Mouse (Mus musculus) intestine, embryonic 14.5 days (tissue): ENCODE measurements around the gene Mepe. TPM values are rescaled to one million over a fixed set of nuclear protein-coding genes. Genes with fewer than 3 reads are reported as not detected.

Source experiments
- ATAC-seq: fragments of 200-750 bp; cut with Nextera tagmentation; replicated peaks from 2 replicates; pipeline ENCODE4 v1.8.0; 2017; ENCODE audit warnings: low read depth, moderate number of reproducible peaks, moderate TSS enrichment, moderate library complexity; ENCODE audit not compliant: low FRiP score, low TSS enrichment
- DNase-seq: peaks from one replicate; pipeline ENCODE4 v3.0.0-alpha.2; 2018; ENCODE audit warnings: low spot score
- H3K27ac ChIP-seq: fragments of 300-500 bp; sonication (generic); 2 replicates; pipeline ENCODE4 v1.5.1; 2014; ENCODE audit warnings: low read depth, mild to moderate bottlenecking, control low read depth
- H3K27me3 ChIP-seq: fragments of 300-500 bp; sonication (generic); replicated peaks from 2 replicates; pipeline ENCODE4 v1.6.1; 2014; ENCODE audit warnings: low read length, control low read depth; ENCODE audit not compliant: control insufficient read depth, insufficient read depth
- H3K36me3 ChIP-seq: fragments of 300-500 bp; sonication (generic); 2 replicates; pipeline ENCODE4 v1.6.1; 2014; ENCODE audit warnings: low read length, control low read depth; ENCODE audit not compliant: control insufficient read depth, insufficient read depth
- H3K4me1 ChIP-seq: fragments of 300-500 bp; sonication (generic); replicated peaks from 2 replicates; pipeline ENCODE4 v1.6.1; 2014; ENCODE audit warnings: low read length, control low read depth, mixed read lengths; ENCODE audit not compliant: control insufficient read depth, insufficient read depth
- H3K4me2 ChIP-seq: fragments of 300-500 bp; sonication (generic); 2 replicates; pipeline ENCODE4 v1.6.1; 2014; ENCODE audit warnings: low read length
- H3K4me3 ChIP-seq: fragments of 300-500 bp; sonication (generic); 2 replicates; pipeline ENCODE4 v1.5.1; 2014; ENCODE audit warnings: low read depth, low read length, control low read depth, mixed read lengths
- H3K9ac ChIP-seq: fragments of 300-500 bp; sonication (generic); 2 replicates; pipeline ENCODE4 v1.6.1; 2014; ENCODE audit warnings: mild to moderate bottlenecking, low read length
- H3K9me3 ChIP-seq: fragments of 300-500 bp; sonication (generic); 2 replicates; pipeline ENCODE4 v1.6.1; 2016; ENCODE audit warnings: low read length, control low read depth; ENCODE audit not compliant: control insufficient read depth
- WGBS: fragments of 180-500 bp; shearing (Covaris S2); extraction: QIAGEN DNeasy Blood & Tissue Kit; methylation state at CpG from one replicate; pipeline ENCODE4 v1.1.7; 2014; 5-methylcytosine and 5-hydroxymethylcytosine counted together
- polyA plus RNA-seq: library from polyadenylated mRNA; unstranded; fragments of >200 nt; fragmentation: Nextera tagmentation; extraction: Ambion mirVana; gene quantifications from 2 replicates; pipeline ENCODE4 v1.2.1, GENCODE M21; 2014

Mepe gene
- not detected in 2 replicates for polyA plus RNA-seq

- H3K4me2 ChIP-seq: no peak within 1 kb of the TSS
- H3K4me3 ChIP-seq: no peak within 1 kb of the TSS
- no peaks in the 10 kb centered on the region for H3K4me1 ChIP-seq
- no peaks in the 10 kb centered on the region for H3K27me3 ChIP-seq
- no peak within 1 kb of the TSS for H3K27ac ChIP-seq
- no peak for ATAC-seq
- WGBS: 89% methylated on average over 6 of the region's 6 CpGs
- H3K36me3 ChIP-seq: no peaks in the 10 kb centered on the region
- no peak for DNase-seq
- H3K9me3 ChIP-seq: no peaks in the 10 kb centered on the region
- H3K9ac ChIP-seq: no peak within 1 kb of the TSS
Measured at GRCm38 (mm10) chr5:104325029-104325428, at the start of gene Mepe. Gene Mepe, plus strand, starts transcription at chr5:104325329.

GRCm38 (mm10) chr5:104294201-104294600, 30.9 kb upstream of the Mepe start:
- Histone ChIP-seq H3K9me3 (no peaks in the 10 kb centered on the region), H3K4me3 (no peak overlapping the region), H3K36me3 (no peaks in the 10 kb centered on the region), H3K27me3 (no peaks in the 10 kb centered on the region), H3K27ac (no peak overlapping the region), H3K4me2 (no peak overlapping the region), H3K4me1 (no peaks in the 10 kb centered on the region), H3K9ac (no peak overlapping the region)
- 68% methylated on average over 6 of the region's 6 CpGs for whole genome bisulfite sequencing
- ATAC-seq (no peak), DNase-seq (no peak)

- H3K27me3 ChIP-seq: no peaks in the 10 kb centered on the region
- 61% methylated on average over 6 of the region's 6 CpGs for WGBS
Measured at GRCm38 (mm10) chr5:104298994-104299393, 26.1 kb upstream of the Mepe start, which contains the start of gene Ibsp. Gene Ibsp, plus strand, starts transcription at chr5:104299171.

GRCm38 (mm10) chr5:104314073-104314472, 11.1 kb upstream of the Mepe start:
- Histone ChIP-seq H3K27ac (no peak overlapping the region), H3K9ac (no peak overlapping the region), H3K4me3 (no peak overlapping the region), H3K4me2 (no peak overlapping the region), H3K9me3 (no peaks in the 10 kb centered on the region), H3K4me1 (no peaks in the 10 kb centered on the region), H3K36me3 (no peaks in the 10 kb centered on the region), H3K27me3 (no peaks in the 10 kb centered on the region)
- WGBS: 61% methylated on average over 1 of the region's 1 CpGs
- DNase-seq (no peak), ATAC-seq (no peak)

More at GRCm38 (mm10) chr5:104298994-104299393, 26.1 kb upstream of the Mepe start, which contains the start of gene Ibsp:
- no peaks in the 10 kb centered on the region for H3K36me3 ChIP-seq
- H3K27ac ChIP-seq: no peak within 1 kb of the TSS
- no peak for ATAC-seq
- H3K9ac ChIP-seq: no peak within 1 kb of the TSS
- H3K4me2 ChIP-seq: no peak within 1 kb of the TSS
- no peak for DNase-seq
- H3K9me3 ChIP-seq: no peaks in the 10 kb centered on the region
- no peak within 1 kb of the TSS for H3K4me3 ChIP-seq
- no peaks in the 10 kb centered on the region for H3K4me1 ChIP-seq

- Histone ChIP-seq H3K4me3 (no peak overlapping the region), H3K4me2 (no peak overlapping the region), H3K27ac (no peak overlapping the region), H3K9ac (no peak overlapping the region), H3K27me3 (no peaks in the 10 kb centered on the region), H3K4me1 (no peaks in the 10 kb centered on the region), H3K9me3 (no peaks in the 10 kb centered on the region), H3K36me3 (no peaks in the 10 kb centered on the region)
- ATAC-seq (no peak), DNase-seq (no peak)
- WGBS: 51% methylated on average over 4 of the region's 4 CpGs
Measured at GRCm38 (mm10) chr5:104326884-104327283, 1.8 kb downstream of the Mepe start.

GRCm38 (mm10) chr5:104327389-104327788, 2.3 kb downstream of the Mepe start:
- Histone ChIP-seq H3K4me3 (no peak overlapping the region), H3K36me3 (no peaks in the 10 kb centered on the region), H3K4me1 (no peaks in the 10 kb centered on the region), H3K9ac (no peak overlapping the region), H3K27me3 (no peaks in the 10 kb centered on the region), H3K4me2 (no peak overlapping the region), H3K9me3 (no peaks in the 10 kb centered on the region), H3K27ac (no peak overlapping the region)
- DNase-seq: no peak
- no peak for ATAC-seq
- 82% methylated on average over 8 of the region's 8 CpGs for WGBS

GRCm38 (mm10) chr5:104327876-104328275, 2.7 kb downstream of the Mepe start:
- Histone ChIP-seq H3K27ac (no peak overlapping the region), H3K4me1 (no peaks in the 10 kb centered on the region), H3K4me2 (no peak overlapping the region), H3K36me3 (no peaks in the 10 kb centered on the region), H3K9me3 (no peaks in the 10 kb centered on the region), H3K4me3 (no peak overlapping the region), H3K27me3 (no peaks in the 10 kb centered on the region), H3K9ac (no peak overlapping the region)
- ATAC-seq: no peak
- no peak for DNase-seq

GRCm38 (mm10) chr5:104328317-104328850, 3.3 kb downstream of the Mepe start:
- no peak for ATAC-seq
- no peak for DNase-seq
- 87% methylated on average over 4 of the region's 4 CpGs for whole genome bisulfite sequencing
- Histone ChIP-seq H3K4me2 (no peak overlapping the region), H3K27me3 (no peaks in the 10 kb centered on the region), H3K9ac (no peak overlapping the region), H3K4me3 (no peak overlapping the region), H3K27ac (no peak overlapping the region), H3K4me1 (no peaks in the 10 kb centered on the region), H3K9me3 (no peaks in the 10 kb centered on the region), H3K36me3 (no peaks in the 10 kb centered on the region)

GRCm38 (mm10) chr5:104329381-104329780, 4.3 kb downstream of the Mepe start:
- H3K4me1 ChIP-seq: no peaks in the 10 kb centered on the region
- H3K27ac ChIP-seq: no peak overlapping the region
- WGBS: 72% methylated on average over 5 of the region's 5 CpGs
- no peaks in the 10 kb centered on the region for H3K27me3 ChIP-seq
- no peaks in the 10 kb centered on the region for H3K9me3 ChIP-seq
- DNase-seq (no peak), ATAC-seq (no peak)
- H3K36me3 ChIP-seq: no peaks in the 10 kb centered on the region
- H3K4me2 ChIP-seq: no peak overlapping the region
- H3K9ac ChIP-seq: no peak overlapping the region
- no peak overlapping the region for H3K4me3 ChIP-seq
